Mouse (Mus musculus) lung, embryonic 15.5 days (tissue): ENCODE data around the gene C87499. TPM values are rescaled to one million over a fixed set of nuclear protein-coding genes. Genes with fewer than 3 reads are reported as not detected.
A peak's percentile ranks its signal among the peaks of the same experiment; 100 is the strongest.

Source experiments
- ATAC-seq: fragments of 200-750 bp; cut with Nextera tagmentation; 2 replicates; pipeline ENCODE4 v1.8.0; 2017; ENCODE audit warnings: moderate number of reproducible peaks, borderline replicate concordance; ENCODE audit not compliant: low FRiP score, low TSS enrichment; ENCODE audit errors: extremely low read depth
- H3K27ac ChIP-seq: fragments of 300-500 bp; sonication (generic); 2 replicates; pipeline ENCODE4 v1.5.1; 2015; ENCODE audit warnings: moderate library complexity, mild to moderate bottlenecking, inconsistent platforms
- H3K27me3 ChIP-seq: fragments of 300-500 bp; sonication (generic); 2 replicates; pipeline ENCODE4 v1.6.1; 2015; ENCODE audit warnings: inconsistent platforms
- H3K36me3 ChIP-seq: fragments of 300-500 bp; sonication (generic); 2 replicates; pipeline ENCODE4 v1.6.1; 2015; ENCODE audit warnings: inconsistent platforms
- H3K4me1 ChIP-seq: fragments of 300-500 bp; sonication (generic); 2 replicates; pipeline ENCODE4 v1.6.1; 2015; ENCODE audit warnings: inconsistent platforms
- H3K4me2 ChIP-seq: fragments of 300-500 bp; sonication (generic); 2 replicates; pipeline ENCODE4 v1.6.1; 2015; ENCODE audit warnings: inconsistent platforms, mild to moderate bottlenecking, moderate library complexity
- H3K4me3 ChIP-seq: fragments of 300-500 bp; sonication (generic); 2 replicates; pipeline ENCODE4 v1.5.1; 2015; ENCODE audit warnings: mild to moderate bottlenecking, inconsistent platforms
- H3K9ac ChIP-seq: fragments of 300-500 bp; sonication (generic); 2 replicates; pipeline ENCODE4 v1.6.1; 2015; ENCODE audit warnings: inconsistent platforms
- H3K9me3 ChIP-seq: fragments of 300-500 bp; sonication (generic); 2 replicates; pipeline ENCODE4 v1.6.1; 2016; ENCODE audit warnings: inconsistent platforms
- WGBS: fragments of 180-500 bp; shearing (Covaris S2); methylation state at CpG from one replicate; pipeline ENCODE4 v1.1.7; 2015; 5-methylcytosine and 5-hydroxymethylcytosine counted together
- polyA plus RNA-seq: library from polyadenylated mRNA; unstranded; fragments of >200 nt; fragmentation: Nextera tagmentation; extraction: Ambion mirVana; gene quantifications from 2 replicates; pipeline ENCODE4 v1.2.1, GENCODE M21; 2015

The C87499 gene
- not detected in 2 replicates for polyA plus RNA-seq

DNA sequence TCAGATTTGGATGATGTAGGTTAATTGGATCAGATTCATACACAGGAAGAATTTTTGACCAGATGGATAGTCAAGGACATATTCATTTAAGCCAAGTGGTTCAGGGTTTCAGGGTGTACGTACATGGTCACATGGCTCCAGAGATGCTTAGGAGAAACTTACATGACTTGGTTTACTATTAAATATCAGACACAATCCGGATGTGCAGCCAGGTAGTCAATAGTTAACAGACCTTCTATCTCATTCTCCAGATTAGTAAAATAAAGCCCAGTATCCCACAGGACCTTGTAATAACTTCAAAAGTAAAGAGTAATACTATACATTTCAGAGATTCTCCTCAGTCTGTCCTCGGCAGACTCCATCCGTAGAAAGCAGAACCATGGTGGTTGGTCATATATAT, at the start of gene C87499:
Gene C87499 (minus strand): TSS at position 101 of the 400 bp plus-strand sequence.
- Histone ChIP-seq H3K4me3 (no peak within 1 kb of the TSS), H3K36me3 (no peaks in the 10 kb centered on the region), H3K27me3 (no peaks in the 10 kb centered on the region), H3K9me3 (no peaks in the 10 kb centered on the region), H3K9ac (no peak within 1 kb of the TSS), H3K4me1 (no peaks in the 10 kb centered on the region), H3K27ac (no peak within 1 kb of the TSS), H3K4me2 (no peak within 1 kb of the TSS)
- no peak for ATAC-seq
- 86% methylated on average over 4 of the region's 4 CpGs for WGBS

DNA sequence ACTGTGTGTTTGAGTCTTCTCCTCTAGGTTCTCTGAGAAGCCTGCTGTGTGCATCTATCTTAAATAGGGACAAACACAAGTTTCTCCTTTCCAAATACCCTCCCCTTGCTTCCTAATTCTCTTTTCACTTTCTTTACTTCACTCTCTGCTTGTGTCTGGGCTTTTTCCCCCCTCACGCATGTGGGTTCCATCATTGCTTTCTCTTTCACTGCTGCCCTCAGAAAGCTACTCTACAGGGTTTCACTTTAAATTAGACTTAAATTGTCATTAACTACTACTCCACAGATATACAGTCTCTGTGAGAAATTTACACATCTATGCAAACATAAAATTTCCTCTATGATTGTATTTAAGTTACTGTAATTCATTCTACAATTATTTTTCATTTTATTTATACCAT, 49.6 kb upstream of the C87499 start, which contains the start of gene Ifna2:
Gene Ifna2 (minus strand): TSS at position 101 of the 400 bp plus-strand sequence.
- no peak within 1 kb of the TSS for H3K9ac ChIP-seq
- no peaks in the 10 kb centered on the region for H3K9me3 ChIP-seq
- no peak within 1 kb of the TSS for H3K4me3 ChIP-seq
- WGBS = 77% methylated on average over 1 of the region's 1 CpGs
- no peaks in the 10 kb centered on the region for H3K36me3 ChIP-seq
- no peaks in the 10 kb centered on the region for H3K27me3 ChIP-seq
- no peak for ATAC-seq
- H3K27ac ChIP-seq = no peak within 1 kb of the TSS
- H3K4me2 ChIP-seq = no peak within 1 kb of the TSS
- no peaks in the 10 kb centered on the region for H3K4me1 ChIP-seq

DNA sequence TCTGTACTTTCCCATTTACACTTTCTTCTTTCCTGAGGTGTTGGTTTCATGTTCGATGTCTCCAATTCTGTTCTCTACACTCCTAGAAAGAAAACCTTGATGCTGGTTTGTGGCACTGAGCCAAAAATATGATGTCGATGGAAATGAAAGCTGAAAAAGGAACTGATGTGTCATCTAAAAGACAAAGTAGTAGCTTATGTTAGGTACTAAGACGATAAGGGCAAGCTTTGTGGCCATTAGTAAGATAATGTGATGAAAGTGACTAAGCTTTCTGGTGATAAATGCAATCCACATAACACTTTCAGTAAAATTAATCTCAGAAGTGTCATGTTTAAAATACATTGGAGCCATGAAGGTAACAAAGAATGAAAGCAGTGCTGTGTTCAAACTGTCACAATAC, 47.1 kb upstream of the C87499 start:
- no peak for ATAC-seq
- Histone ChIP-seq H3K4me2 (no peak overlapping the region), H3K9me3 (no peaks in the 10 kb centered on the region), H3K4me1 (no peaks in the 10 kb centered on the region), H3K4me3 (no peak overlapping the region), H3K9ac (no peak overlapping the region), H3K27me3 (no peaks in the 10 kb centered on the region), H3K27ac (no peak overlapping the region), H3K36me3 (no peaks in the 10 kb centered on the region)
- 40% methylated on average over 3 of the region's 3 CpGs for WGBS

DNA sequence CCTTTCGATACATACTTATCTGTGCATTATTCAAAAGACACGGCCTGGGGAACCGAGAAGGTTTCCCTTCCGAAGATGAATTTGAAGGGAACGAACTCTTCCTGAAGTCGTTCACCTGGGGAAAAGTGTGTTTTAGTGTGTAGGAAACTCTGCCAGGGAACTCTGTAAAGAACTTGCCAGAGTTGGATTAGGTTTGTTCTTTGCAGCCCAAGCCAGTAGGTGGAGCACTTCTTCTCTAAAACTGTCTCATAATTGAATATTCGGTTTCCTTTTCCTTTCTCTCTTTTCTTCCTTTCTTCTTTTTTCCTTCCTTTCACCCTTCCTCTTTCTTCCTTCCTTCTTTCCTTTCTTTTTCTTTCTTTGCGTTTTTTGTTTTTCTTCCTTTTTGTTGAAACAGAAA, 46.2 kb upstream of the C87499 start:
- H3K27me3 ChIP-seq = no peaks in the 10 kb centered on the region
- H3K4me1 ChIP-seq = no peaks in the 10 kb centered on the region
- H3K36me3 ChIP-seq = no peaks in the 10 kb centered on the region
- H3K9ac ChIP-seq = no peak overlapping the region
- ATAC-seq = no peak
- H3K4me3 ChIP-seq = no peak overlapping the region
- H3K27ac ChIP-seq = no peak overlapping the region
- H3K9me3 ChIP-seq = no peaks in the 10 kb centered on the region
- H3K4me2 ChIP-seq = no peak overlapping the region
- WGBS = 43% methylated on average over 8 of the region's 8 CpGs

DNA sequence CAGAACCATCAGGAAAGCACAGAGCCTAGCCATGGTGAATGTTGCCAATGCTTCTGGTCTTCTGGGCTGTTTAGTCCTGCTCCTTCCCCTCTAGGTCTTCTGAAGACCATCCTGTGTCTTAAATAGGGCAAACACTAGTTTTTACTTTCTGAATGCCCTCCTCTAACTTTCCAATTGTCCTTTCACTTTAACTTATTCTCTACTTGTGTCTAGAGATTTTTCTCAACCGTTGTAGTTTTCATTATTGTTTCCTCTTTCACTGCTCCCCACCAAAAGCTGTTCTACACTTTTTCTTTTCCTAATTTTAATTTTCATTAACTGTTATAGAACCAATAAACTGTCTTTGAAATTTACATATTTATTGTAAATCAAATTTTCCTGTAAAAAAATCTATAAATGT, 42.6 kb upstream of the C87499 start, which contains the start of gene Ifna16:
Gene Ifna16 (minus strand): TSS at position 101 of the 400 bp plus-strand sequence.
- ATAC-seq = no peak
- Histone ChIP-seq H3K4me2 (no peak within 1 kb of the TSS), H3K36me3 (no peaks in the 10 kb centered on the region), H3K9me3 (no peaks in the 10 kb centered on the region), H3K27ac (no peak within 1 kb of the TSS), H3K9ac (no peak within 1 kb of the TSS), H3K4me1 (no peaks in the 10 kb centered on the region), H3K4me3 (no peak within 1 kb of the TSS), H3K27me3 (no peaks in the 10 kb centered on the region)
- WGBS = 75% methylated on average over 1 of the region's 1 CpGs

DNA sequence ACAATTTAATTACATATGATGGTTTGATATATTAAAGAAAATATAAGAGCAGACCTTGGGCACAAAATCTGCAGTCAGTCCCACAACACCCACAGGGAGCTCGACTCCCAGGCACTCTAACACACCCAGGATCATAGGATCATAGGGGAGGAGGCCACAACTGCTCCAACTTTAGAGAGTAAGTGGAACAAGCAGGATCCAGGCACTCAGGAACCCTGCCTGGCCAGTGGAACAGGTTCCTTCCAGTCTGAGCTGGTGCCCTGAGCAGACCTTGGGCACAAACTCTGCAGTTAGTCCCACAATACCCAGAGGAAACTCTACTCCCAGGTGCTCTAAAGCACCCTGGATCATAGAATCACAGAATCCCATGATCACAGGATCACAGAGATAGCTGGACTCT, 21.2 kb upstream of the C87499 start:
- H3K9ac ChIP-seq = no peak overlapping the region
- ATAC-seq = no peak
- no peak overlapping the region for H3K4me3 ChIP-seq
- no peak overlapping the region for H3K27ac ChIP-seq
- 24% methylated on average over 1 of the region's 1 CpGs for WGBS
- H3K9me3 ChIP-seq = no peaks in the 10 kb centered on the region
- no peak overlapping the region for H3K4me2 ChIP-seq
- no peaks in the 10 kb centered on the region for H3K36me3 ChIP-seq
- no peaks in the 10 kb centered on the region for H3K4me1 ChIP-seq
- H3K27me3 ChIP-seq = no peaks in the 10 kb centered on the region

DNA sequence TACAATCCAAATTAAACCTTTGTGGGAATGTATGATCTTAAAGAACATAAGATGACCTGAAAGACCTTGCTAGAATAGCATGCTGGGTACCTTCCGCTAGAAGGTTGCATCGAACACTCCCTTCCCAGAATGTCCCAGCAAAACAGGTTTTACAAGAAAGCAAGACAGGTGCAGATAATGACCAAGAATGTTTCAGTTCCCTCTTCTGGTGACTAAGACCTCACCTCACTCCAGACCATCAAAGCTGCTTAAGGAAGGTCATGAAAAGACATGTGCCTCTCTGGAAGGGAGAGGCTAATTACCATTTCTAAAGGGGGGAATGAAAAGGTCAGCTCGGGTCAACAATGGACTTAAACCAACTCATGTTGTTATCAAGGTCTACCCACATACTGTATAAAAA, 19.4 kb upstream of the C87499 start:
- Histone ChIP-seq H3K4me2 (no peak overlapping the region), H3K9ac (no peak overlapping the region), H3K4me1 (no peaks in the 10 kb centered on the region), H3K27ac (no peak overlapping the region), H3K27me3 (no peaks in the 10 kb centered on the region), H3K36me3 (no peaks in the 10 kb centered on the region), H3K4me3 (no peak overlapping the region), H3K9me3 (no peaks in the 10 kb centered on the region)
- 77% methylated on average over 3 of the region's 3 CpGs for WGBS
- no peak for ATAC-seq

DNA sequence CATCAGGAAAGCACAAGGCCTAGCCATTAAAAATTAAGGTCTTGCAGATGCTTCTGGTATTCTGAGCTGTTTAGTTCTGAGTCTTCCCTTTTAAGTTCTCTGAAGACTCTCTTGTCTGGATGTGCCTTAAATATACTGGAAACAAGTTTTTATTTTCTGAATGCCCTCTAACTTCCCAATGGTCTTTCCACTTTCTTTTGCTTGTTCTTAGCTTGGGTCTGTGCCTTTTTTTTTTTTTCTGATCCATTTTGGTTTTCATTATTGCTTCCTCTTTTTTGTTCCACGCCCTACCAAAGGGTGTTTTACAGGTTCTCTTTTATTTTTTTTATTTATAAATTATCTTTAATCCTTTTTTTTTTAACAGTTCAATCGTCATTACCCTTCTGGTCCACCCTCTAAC, 10.1 kb upstream of the C87499 start, which contains the start of gene Ifna13:
Gene Ifna13 (minus strand): TSS at position 101 of the 400 bp plus-strand sequence.
- H3K4me1 ChIP-seq = no peaks in the 10 kb centered on the region
- no peaks in the 10 kb centered on the region for H3K36me3 ChIP-seq
- no peak within 1 kb of the TSS for H3K9ac ChIP-seq
- H3K4me2 ChIP-seq = no peak within 1 kb of the TSS
- H3K27me3 ChIP-seq = no peaks in the 10 kb centered on the region
- no peak within 1 kb of the TSS for H3K27ac ChIP-seq
- no peaks in the 10 kb centered on the region for H3K9me3 ChIP-seq
- H3K4me3 ChIP-seq = no peak within 1 kb of the TSS
- ATAC-seq = no peak
- 51% methylated on average over 2 of the region's 2 CpGs for WGBS

DNA sequence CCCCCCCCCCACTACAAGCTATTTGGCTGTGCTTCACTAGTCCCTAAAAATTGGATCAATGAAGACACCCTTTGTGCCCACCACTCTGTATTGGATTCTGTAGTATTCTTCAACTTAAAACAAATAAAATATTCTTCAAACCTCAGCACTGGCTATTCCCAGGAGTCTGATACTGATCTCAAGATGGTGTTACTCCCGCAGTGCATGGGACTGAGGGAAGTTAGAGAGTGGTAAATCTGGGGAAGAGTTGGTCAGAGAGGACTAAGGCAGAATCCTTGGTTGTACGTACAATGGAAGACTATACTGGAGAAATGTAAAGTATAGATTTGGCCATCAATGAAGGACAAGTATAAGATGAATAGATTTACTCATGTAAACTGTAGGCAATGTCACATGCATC, 8.3 kb upstream of the C87499 start:
- no peaks in the 10 kb centered on the region for H3K36me3 ChIP-seq
- no peak overlapping the region for H3K27ac ChIP-seq
- no peak overlapping the region for H3K4me3 ChIP-seq
- ATAC-seq = no peak
- H3K4me1 ChIP-seq = no peaks in the 10 kb centered on the region
- 13% methylated on average over 2 of the region's 2 CpGs for WGBS
- H3K9ac ChIP-seq = no peak overlapping the region
- no peak overlapping the region for H3K4me2 ChIP-seq
- no peaks in the 10 kb centered on the region for H3K27me3 ChIP-seq
- H3K9me3 ChIP-seq = no peaks in the 10 kb centered on the region

DNA sequence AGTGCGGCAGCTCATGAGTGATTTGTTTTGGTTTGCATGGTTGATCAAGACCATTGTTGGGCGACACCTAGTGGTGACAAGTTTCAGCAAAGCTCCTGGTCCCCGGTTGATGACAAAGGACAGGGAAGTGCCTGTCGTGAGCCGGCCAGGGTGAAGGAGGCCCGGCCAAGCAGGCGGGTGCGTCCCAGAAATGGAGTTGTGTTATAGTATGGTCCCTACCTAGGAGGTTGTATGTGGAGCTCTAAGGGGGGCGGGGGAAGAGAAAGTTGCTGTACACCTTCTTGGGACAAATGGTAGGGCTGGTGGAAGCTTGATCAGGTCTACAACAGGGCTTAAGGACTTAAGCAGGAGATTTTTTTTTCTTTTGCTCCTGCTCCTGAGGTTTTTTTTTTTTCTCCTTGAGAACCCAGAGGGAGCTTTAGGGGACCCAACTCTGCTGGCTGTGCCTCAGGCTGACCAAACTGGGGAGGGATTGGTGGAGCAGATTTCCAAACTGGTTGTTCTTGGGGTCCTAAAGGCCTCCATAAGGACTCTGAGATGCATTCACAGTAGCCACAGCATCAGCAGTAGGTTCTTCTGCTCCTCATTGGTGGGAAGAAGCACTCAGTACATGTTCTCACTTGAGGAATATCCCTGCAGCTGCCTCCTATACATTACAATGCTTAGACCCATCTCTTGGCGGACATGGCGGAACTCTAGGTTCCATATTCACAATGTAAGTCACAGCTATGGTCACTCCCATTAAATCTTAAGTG, 7.0 kb upstream of the C87499 start:
- 7% methylated on average over 11 of the region's 11 CpGs for WGBS
- ATAC-seq = peak; percentile 87
- Histone ChIP-seq H3K36me3 (no peaks in the 10 kb centered on the region), H3K27ac (peak overlapping the region; percentile 22; the same call in 1 of the 2 replicates), H3K4me1 (no peaks in the 10 kb centered on the region), H3K27me3 (no peaks in the 10 kb centered on the region), H3K9ac (0 out of 2 replicates have a peak overlapping the region, but pooled peaks have one; percentile 13), H3K4me3 (peak overlapping the region; percentile 45), H3K9me3 (no peaks in the 10 kb centered on the region), H3K4me2 (peak overlapping the region; percentile 50)

DNA sequence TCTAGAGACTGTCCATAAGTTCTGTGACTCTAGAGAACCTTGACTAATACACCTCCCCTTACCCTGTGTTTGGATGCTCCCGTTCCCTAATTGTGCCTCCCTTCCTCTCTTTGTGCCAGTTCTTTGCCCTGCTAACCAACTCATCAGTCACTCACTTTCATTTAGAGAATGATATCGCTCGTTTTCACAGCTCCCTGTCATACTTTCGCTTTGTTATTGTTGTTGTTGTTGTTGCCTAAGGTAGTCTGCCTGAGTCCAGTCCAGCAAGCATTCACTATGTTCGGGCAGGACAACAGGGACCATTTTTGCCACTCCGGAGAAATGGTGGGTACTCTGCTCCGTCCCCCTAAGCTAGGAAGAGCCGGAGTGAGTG, 6.5 kb upstream of the C87499 start:
- Histone ChIP-seq H3K27ac (no peak overlapping the region), H3K27me3 (no peaks in the 10 kb centered on the region), H3K4me2 (peak overlapping the region; percentile 50), H3K36me3 (no peaks in the 10 kb centered on the region), H3K4me1 (no peaks in the 10 kb centered on the region), H3K9ac (0 out of 2 replicates have a peak overlapping the region, but pooled peaks have one; percentile 13), H3K9me3 (no peaks in the 10 kb centered on the region), H3K4me3 (peak overlapping the region; percentile 45)
- no peak for ATAC-seq
- 56% methylated on average over 8 of the region's 8 CpGs for WGBS

DNA sequence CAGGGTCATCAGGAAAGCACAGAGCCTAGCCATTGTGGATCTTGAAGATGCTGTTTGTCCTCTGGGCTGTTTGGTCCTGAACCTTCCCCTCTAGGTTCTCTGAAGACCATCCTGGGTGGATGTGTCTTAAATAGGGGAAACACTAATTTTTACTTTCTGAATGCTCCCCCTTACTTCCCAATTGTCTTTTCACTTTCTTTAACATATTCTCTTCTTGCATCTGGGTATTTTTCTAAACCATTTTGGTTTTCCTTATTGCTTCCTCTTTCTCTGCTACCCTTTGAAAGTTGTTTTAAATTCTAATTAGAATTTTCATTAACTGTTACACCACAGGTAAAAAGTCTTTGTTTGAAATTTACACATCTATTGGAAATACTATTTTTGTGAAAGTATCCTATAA, 30.9 kb downstream of the C87499 start, which contains the start of gene Ifna12:
Gene Ifna12 (minus strand): TSS at position 101 of the 400 bp plus-strand sequence.
- no peak within 1 kb of the TSS for H3K4me2 ChIP-seq
- no peaks in the 10 kb centered on the region for H3K4me1 ChIP-seq
- no peaks in the 10 kb centered on the region for H3K27me3 ChIP-seq
- H3K4me3 ChIP-seq = no peak within 1 kb of the TSS
- no peaks in the 10 kb centered on the region for H3K9me3 ChIP-seq
- no peak for ATAC-seq
- H3K27ac ChIP-seq = no peak within 1 kb of the TSS
- no peak within 1 kb of the TSS for H3K9ac ChIP-seq
- no peaks in the 10 kb centered on the region for H3K36me3 ChIP-seq
